Mouse (Mus musculus): ENCODE measurements around the gene Pde4a. TPM values are rescaled to one million over a fixed set of nuclear protein-coding genes. Genes with fewer than 3 reads are reported as not detected.
A peak's percentile ranks its signal among the peaks of the same experiment; 100 is the strongest.
"Not testable (repeated sequence)": the region's sequence is repeated elsewhere in the genome, so short reads cannot be mapped to it uniquely, and the experiment has no call there.

The Pde4a gene
- polyA plus RNA-seq, 1 experiment from 2014 or later, result 3.8 TPM

GRCm38 (mm10) chr9:21194787-21195493 is 29.4 kb downstream of the Pde4a start:
- no peak for DNase-seq (ENCODE audit: low spot score)

GRCm38 (mm10) chr9:21195736-21196505 is 30.4 kb downstream of the Pde4a start:
- not testable (repeated sequence) for H3K4me3 ChIP-seq (ENCODE audit: low read depth, low read length); H3K36me3 ChIP-seq (replicated peaks; ENCODE audit: control insufficient read depth, insufficient read depth, low read depth, low read length); ATAC-seq (replicated peaks; ENCODE audit: insufficient number of reproducible peaks, low FRiP score, low TSS enrichment, low read depth); H3K27ac ChIP-seq (replicated peaks; ENCODE audit: low read depth, low read length); H3K4me1 ChIP-seq (ENCODE audit: control insufficient read depth, insufficient read depth, low read length); DNase-seq (ENCODE audit: low spot score); H3K9ac ChIP-seq (replicated peaks; ENCODE audit: low read length); H3K4me2 ChIP-seq (ENCODE audit: low read depth, low read length); H3K9me3 ChIP-seq (replicated peaks; ENCODE audit: control insufficient read depth, low read length); H3K27me3 ChIP-seq (ENCODE audit: control insufficient read depth, insufficient read depth, low read length)
- WGBS, result 61% methylated on average over 7 of the region's 7 CpGs

More at GRCm38 (mm10) chr9:21194787-21195493, 29.4 kb downstream of the Pde4a start:
- 83% methylated on average over 4 of the region's 4 CpGs for WGBS
- Histone ChIP-seq H3K9me3 (replicated peaks; ENCODE audit: control insufficient read depth, low read length) (no peaks in the 10 kb centered on the region), H3K4me1 (ENCODE audit: control insufficient read depth, insufficient read depth, low read length) (no peaks in the 10 kb centered on the region; the same call in 1 of the 2 replicates), H3K9ac (replicated peaks; ENCODE audit: low read length) (no peak overlapping the region), H3K4me3 (ENCODE audit: low read depth, low read length) (no peak overlapping the region), H3K27ac (replicated peaks; ENCODE audit: low read depth, low read length) (no peak overlapping the region), H3K36me3 (replicated peaks; ENCODE audit: control insufficient read depth, insufficient read depth, low read depth, low read length) (no peaks in the 10 kb centered on the region), H3K4me2 (ENCODE audit: low read depth, low read length) (no peak overlapping the region), H3K27me3 (ENCODE audit: control insufficient read depth, insufficient read depth, low read length) (no peaks in the 10 kb centered on the region)
- ATAC-seq (replicated peaks; ENCODE audit: insufficient number of reproducible peaks, low FRiP score, low TSS enrichment, low read depth), result no peak

DNA sequence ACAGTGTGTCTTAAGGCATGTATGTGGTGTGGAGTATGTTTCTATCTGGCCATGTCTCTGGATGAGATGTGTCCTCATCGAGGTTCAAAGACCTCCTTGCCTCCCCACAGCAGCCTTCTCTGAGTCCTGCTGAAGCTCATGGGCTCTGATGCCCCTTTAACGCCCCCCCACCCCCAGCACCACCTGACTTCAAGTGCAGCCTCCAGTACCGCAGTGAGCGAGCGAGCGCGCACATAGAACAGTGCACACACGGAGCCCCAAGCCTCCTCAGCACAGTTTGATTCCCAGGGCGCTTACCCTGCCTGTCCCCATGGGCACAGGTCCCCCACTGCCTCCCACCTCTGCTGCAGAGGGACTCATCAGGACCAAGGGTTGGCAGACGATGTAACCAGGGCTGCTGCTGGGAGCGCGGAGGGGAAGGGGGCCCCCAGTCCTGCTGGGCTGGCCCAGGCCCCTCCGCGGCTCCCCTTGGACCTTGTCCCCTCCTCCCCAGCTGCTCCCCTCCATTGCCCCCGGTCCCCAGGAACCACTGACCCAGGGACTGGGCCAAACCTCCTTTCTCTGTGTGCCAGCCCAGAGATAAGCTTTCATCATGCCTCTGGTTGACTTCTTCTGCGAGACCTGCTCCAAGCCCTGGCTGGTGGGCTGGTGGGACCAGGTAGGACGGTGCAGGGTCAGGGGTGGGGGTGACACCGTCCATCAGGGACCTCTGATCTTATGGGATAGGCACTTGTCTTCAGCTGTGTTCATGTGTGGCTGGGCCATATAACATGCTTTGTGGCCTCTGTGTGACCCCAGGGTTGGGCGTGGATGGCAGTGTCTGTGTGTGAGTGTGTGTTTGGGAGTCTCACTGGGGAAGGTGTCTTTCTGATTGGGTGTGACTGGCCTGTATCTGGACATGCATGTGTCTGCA is 31.3 kb downstream of the Pde4a start:
- Histone ChIP-seq H3K4me2 (ENCODE audit: low read depth, low read length) (peak overlapping the region; percentile 33), H3K4me3 (ENCODE audit: low read depth, low read length) (peak overlapping the region; percentile 22), H3K9ac (replicated peaks; ENCODE audit: low read length) (peak overlapping the region; percentile 50), H3K36me3 (replicated peaks; ENCODE audit: control insufficient read depth, insufficient read depth, low read depth, low read length) (no peaks in the 10 kb centered on the region), H3K4me1 (ENCODE audit: control insufficient read depth, insufficient read depth, low read length) (no peaks in the 10 kb centered on the region; the same call in 1 of the 2 replicates), H3K27me3 (ENCODE audit: control insufficient read depth, insufficient read depth, low read length) (no peaks in the 10 kb centered on the region), H3K9me3 (replicated peaks; ENCODE audit: control insufficient read depth, low read length) (no peaks in the 10 kb centered on the region), H3K27ac (replicated peaks; ENCODE audit: low read depth, low read length) (no peak overlapping the region)
- ATAC-seq (replicated peaks; ENCODE audit: insufficient number of reproducible peaks, low FRiP score, low TSS enrichment, low read depth) (0 out of 2 replicates have a peak, but pooled peaks have one; percentile 22), DNase-seq (ENCODE audit: low spot score) (no peak)
- 42% methylated on average over 19 of the region's 19 CpGs for WGBS

GRCm38 (mm10) chr9:21197981-21198380 is 32.5 kb downstream of the Pde4a start:
- peak; percentile 69 for DNase-seq (ENCODE audit: low spot score)
- Histone ChIP-seq H3K27me3 (ENCODE audit: control insufficient read depth, insufficient read depth, low read length) (no peaks in the 10 kb centered on the region), H3K4me2 (ENCODE audit: low read depth, low read length) (0 out of 2 replicates have a peak overlapping the region, but pooled peaks have one; percentile 3), H3K36me3 (replicated peaks; ENCODE audit: control insufficient read depth, insufficient read depth, low read depth, low read length) (no peaks in the 10 kb centered on the region), H3K4me3 (ENCODE audit: low read depth, low read length) (no peak overlapping the region), H3K4me1 (ENCODE audit: control insufficient read depth, insufficient read depth, low read length) (no peaks in the 10 kb centered on the region; the same call in 1 of the 2 replicates), H3K9ac (replicated peaks; ENCODE audit: low read length) (no peak overlapping the region), H3K27ac (replicated peaks; ENCODE audit: low read depth, low read length) (no peak overlapping the region), H3K9me3 (replicated peaks; ENCODE audit: control insufficient read depth, low read length) (no peaks in the 10 kb centered on the region)
- ATAC-seq (replicated peaks; ENCODE audit: insufficient number of reproducible peaks, low FRiP score, low TSS enrichment, low read depth), result peak; percentile 31; the same call in 1 of the 2 replicates
- 15% methylated on average over 4 of the region's 4 CpGs for WGBS

GRCm38 (mm10) chr9:21198960-21199359 is 33.4 kb downstream of the Pde4a start:
- Histone ChIP-seq H3K4me1 (ENCODE audit: control insufficient read depth, insufficient read depth, low read length) (no peaks in the 10 kb centered on the region; the same call in 1 of the 2 replicates), H3K9me3 (replicated peaks; ENCODE audit: control insufficient read depth, low read length) (no peaks in the 10 kb centered on the region), H3K36me3 (replicated peaks; ENCODE audit: control insufficient read depth, insufficient read depth, low read depth, low read length) (no peaks in the 10 kb centered on the region), H3K27me3 (ENCODE audit: control insufficient read depth, insufficient read depth, low read length) (no peaks in the 10 kb centered on the region), H3K4me2 (ENCODE audit: low read depth, low read length) (no peak overlapping the region), H3K9ac (replicated peaks; ENCODE audit: low read length) (no peak overlapping the region), H3K4me3 (ENCODE audit: low read depth, low read length) (no peak overlapping the region), H3K27ac (replicated peaks; ENCODE audit: low read depth, low read length) (no peak overlapping the region)
- ATAC-seq (replicated peaks; ENCODE audit: insufficient number of reproducible peaks, low FRiP score, low TSS enrichment, low read depth) (no peak), DNase-seq (ENCODE audit: low spot score) (no peak)
- WGBS, result 83% methylated on average over 3 of the region's 3 CpGs

DNA sequence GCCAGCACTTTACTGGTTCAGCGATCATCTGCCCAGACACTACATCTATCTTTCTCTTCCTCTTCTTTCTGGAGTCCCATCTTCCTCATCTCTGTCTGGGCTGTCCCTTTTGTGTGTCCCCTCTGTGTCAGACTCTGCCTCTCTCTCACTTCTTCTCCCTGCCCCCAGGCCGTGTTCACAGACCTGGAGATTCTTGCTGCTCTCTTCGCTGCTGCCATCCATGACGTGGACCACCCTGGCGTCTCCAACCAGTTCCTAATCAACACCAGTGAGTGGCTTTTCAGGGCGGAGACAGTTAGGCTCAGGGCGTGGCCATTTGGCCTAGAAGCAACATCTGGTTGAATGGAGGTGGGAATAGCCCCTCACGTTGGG is 38.6 kb downstream of the Pde4a start:
- DNase-seq (ENCODE audit: low spot score) (no peak), ATAC-seq (replicated peaks; ENCODE audit: insufficient number of reproducible peaks, low FRiP score, low TSS enrichment, low read depth) (no peak)
- Histone ChIP-seq H3K36me3 (replicated peaks; ENCODE audit: control insufficient read depth, insufficient read depth, low read depth, low read length) (no peaks in the 10 kb centered on the region), H3K27ac (replicated peaks; ENCODE audit: low read depth, low read length) (no peak overlapping the region), H3K9me3 (replicated peaks; ENCODE audit: control insufficient read depth, low read length) (no peaks in the 10 kb centered on the region), H3K27me3 (ENCODE audit: control insufficient read depth, insufficient read depth, low read length) (no peaks in the 10 kb centered on the region), H3K9ac (replicated peaks; ENCODE audit: low read length) (no peak overlapping the region), H3K4me1 (ENCODE audit: control insufficient read depth, insufficient read depth, low read length) (no peaks in the 10 kb centered on the region), H3K4me2 (ENCODE audit: low read depth, low read length) (no peak overlapping the region), H3K4me3 (ENCODE audit: low read depth, low read length) (no peak overlapping the region)
- WGBS, result 21% methylated on average over 8 of the region's 8 CpGs

GRCm38 (mm10) chr9:21204528-21205272 is 39.2 kb downstream of the Pde4a start:
- Histone ChIP-seq H3K9me3 (replicated peaks; ENCODE audit: control insufficient read depth, low read length) (no peaks in the 10 kb centered on the region), H3K4me3 (ENCODE audit: low read depth, low read length) (peak overlapping the region; percentile 26), H3K27ac (replicated peaks; ENCODE audit: low read depth, low read length) (no peak overlapping the region), H3K9ac (replicated peaks; ENCODE audit: low read length) (peak overlapping the region; percentile 4; the same call in 1 of the 2 replicates), H3K36me3 (replicated peaks; ENCODE audit: control insufficient read depth, insufficient read depth, low read depth, low read length) (no peaks in the 10 kb centered on the region), H3K4me1 (ENCODE audit: control insufficient read depth, insufficient read depth, low read length) (no peaks in the 10 kb centered on the region), H3K4me2 (ENCODE audit: low read depth, low read length) (peak overlapping the region; percentile 42), H3K27me3 (ENCODE audit: control insufficient read depth, insufficient read depth, low read length) (no peaks in the 10 kb centered on the region)
- DNase-seq (ENCODE audit: low spot score) (peak; percentile 56), ATAC-seq (replicated peaks; ENCODE audit: insufficient number of reproducible peaks, low FRiP score, low TSS enrichment, low read depth) (peak; percentile 77)
- 2% methylated on average over 23 of the region's 23 CpGs for WGBS
